Mouse (Mus musculus) E14TG2a.4 (cell line): Measurements from ENCODE around the gene Klk9.

ENCODE experiments used
- CTCF ChIP-seq: conservative IDR thresholded peaks from 2 replicates; pipeline ENCODE4 v1.5.1; 2014; ENCODE audit warnings: low read length
- NANOG ChIP-seq: IDR thresholded peaks from 2 replicates; pipeline ENCODE4 v1.6.1; 2014; ENCODE audit warnings: borderline replicate concordance, low read length, mixed read lengths

- no peak for TF ChIP-seq CTCF
- no peak for TF ChIP-seq NANOG
Observed at GRCm38 (mm10) chr7:43780746-43781145, 10.9 kb upstream of the Klk9 start, which contains the start of gene Klk10.
